Mouse (Mus musculus): Measurements from ENCODE around the gene Cwh43.

GRCm38 (mm10) chr5:73454502-73455306, 48.8 kb downstream of the Cwh43 start:
- TF ChIP-seq CTCF (IDR thresholded peaks at IDR 0.05; ENCODE audit: low read depth) (no peak), EP300 (IDR thresholded peaks at IDR 0.05; ENCODE audit: low read depth) (no peak)
